Mouse (Mus musculus) B cell, adult 67 days (primary cell): ENCODE measurements around the gene Rag1. TPM values are rescaled to one million over a fixed set of nuclear protein-coding genes. Genes with fewer than 3 reads are reported as not detected.

Experiments
- total RNA-seq, 2 experiments: library from RNA; stranded (reverse); gene quantifications; 4 replicates each; pipeline ENCODE4 v1.2.4; 2023

The Rag1 gene
- under 1 TPM; 0.52 to 0.83 TPM for total RNA-seq

DNA sequence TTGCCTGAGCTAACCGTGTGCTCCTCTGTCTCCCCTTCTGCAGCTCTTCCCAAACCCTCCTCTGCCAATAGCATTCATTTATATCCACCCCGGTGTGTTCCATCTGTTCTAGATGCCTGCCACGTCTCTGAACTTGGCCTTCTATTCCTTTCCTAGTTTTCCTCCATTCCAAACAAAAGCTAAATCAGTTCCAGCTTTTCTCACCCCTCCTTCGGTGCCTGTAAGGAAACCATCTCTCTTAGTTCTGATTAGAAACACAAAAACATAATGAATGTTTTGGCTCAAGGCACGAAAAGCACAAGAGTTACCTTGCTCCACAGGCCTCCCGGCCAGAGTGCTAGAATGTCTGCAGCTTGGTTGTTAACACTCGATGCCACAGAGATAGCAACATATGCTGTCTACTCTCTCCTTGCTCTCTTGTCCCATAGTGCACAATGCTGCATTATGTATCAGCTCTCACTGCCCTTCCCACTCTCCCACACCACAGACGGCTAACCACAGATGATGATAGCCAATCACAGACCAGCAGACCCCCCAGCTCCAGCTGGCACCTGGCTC is at the start of gene Rag1, which contains the start of gene B230118H07Rik:
TSS of gene Rag1 (minus strand) at position 388 of the 558 bp plus-strand sequence.
TSS of gene B230118H07Rik (minus strand) at position 419 of the 558 bp plus-strand sequence.

DNA sequence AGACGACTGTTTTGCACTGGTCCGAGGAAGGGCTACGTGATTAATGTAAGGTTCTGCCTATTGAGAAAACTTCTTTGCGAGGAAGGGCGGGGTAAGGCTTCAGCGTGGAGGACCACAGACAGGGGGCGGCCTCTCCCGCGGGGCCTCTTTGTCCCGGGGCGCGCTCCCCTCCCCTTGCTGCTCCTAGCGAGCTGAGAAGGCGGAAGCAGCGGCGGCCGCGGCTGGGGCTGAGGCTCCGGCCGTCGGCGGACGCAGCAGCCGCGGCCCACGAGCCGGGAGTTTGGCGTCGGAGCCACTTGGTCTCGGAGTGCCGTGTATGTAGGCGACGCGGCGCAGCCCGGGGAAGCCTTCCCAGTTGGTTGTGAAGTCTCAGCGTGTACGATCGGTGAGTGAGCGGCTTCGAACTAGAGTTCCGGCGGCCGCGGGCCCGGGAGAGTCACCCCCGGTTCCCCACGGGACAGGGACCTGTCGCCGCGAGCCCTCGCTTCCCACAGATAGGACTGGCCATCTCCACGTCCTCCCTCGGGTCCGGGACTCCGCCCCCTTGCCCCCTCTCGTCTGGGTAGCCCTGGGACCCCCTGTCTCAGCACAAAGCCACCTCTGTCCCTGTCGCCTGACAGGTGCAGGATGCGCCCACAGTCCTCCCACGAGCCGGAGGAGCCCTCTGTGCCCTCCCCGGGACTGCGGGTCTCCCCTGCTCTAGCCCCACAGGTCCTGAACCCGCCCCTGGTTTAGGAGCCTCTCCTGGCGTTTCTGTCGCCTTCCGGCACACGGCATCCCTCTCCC is 29.1 kb upstream of the Rag1 start, which contains the start of gene Traf6:
TSS of gene Traf6 (plus strand) at position 194 of the 786 bp plus-strand sequence.

DNA sequence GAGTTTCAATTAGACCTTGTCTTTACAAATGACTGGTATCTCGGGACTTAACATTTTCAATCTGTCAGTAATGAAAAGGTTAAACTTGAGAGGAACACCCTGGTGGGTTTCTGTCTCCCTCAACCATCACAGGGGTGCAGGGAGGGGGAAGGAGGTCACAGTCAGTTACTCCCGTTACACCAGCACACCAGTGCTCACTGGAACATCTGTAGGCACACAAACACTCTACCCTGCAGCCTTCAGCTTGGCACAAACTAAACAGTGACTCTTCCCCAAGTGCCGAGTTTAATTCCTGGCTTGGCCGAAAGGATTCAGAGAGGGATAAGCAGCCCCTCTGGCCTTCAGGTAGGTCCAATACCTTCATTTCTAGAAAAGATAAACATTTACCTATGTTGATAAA is 24.8 kb downstream of the Rag1 start, which contains the start of gene Rag2:
TSS of gene Rag2 (plus strand) at position 193 of the 400 bp plus-strand sequence.

Other genes with a start within 250 kb of the Rag1 start
- gene Rag2, start 24.8 kb downstream of the Rag1 start, total RNA-seq = not detected
- gene B230118H07Rik, start within 50 bp of the Rag1 start, total RNA-seq = 1 to 10 TPM; 1.9 TPM
- gene Traf6, start 28.9 kb upstream of the Rag1 start, total RNA-seq = 10 to 100 TPM; 50.6 to 52.1 TPM
- gene Prr5l, start 233.5 kb upstream of the Rag1 start, total RNA-seq = under 1 TPM; 0.18 to 0.20 TPM
- gene Commd9, start 236.7 kb upstream of the Rag1 start, total RNA-seq = 10 to 100 TPM; 22.4 to 28.2 TPM